Mouse (Mus musculus) urinary bladder, postnatal 14 days (tissue): ENCODE measurements around the gene Grb10.

Experiments used
- DNase-seq: peaks from one replicate; pipeline ENCODE4 v3.0.0; 2021; ENCODE audit warnings: low spot score

Grb10 gene

GRCm38 (mm10) chr11:12032831-12033230 is 5.7 kb downstream of the Grb10 start:
- no peak for DNase-seq

- no peak for DNase-seq
Observed at GRCm38 (mm10) chr11:12026638-12027037, 11.8 kb downstream of the Grb10 start.

- peak; percentile 76 for DNase-seq
Observed at GRCm38 (mm10) chr11:12025756-12026593, 12.5 kb downstream of the Grb10 start.

GRCm38 (mm10) chr11:12025392-12025755 is 13.1 kb downstream of the Grb10 start:
- DNase-seq, result no peak

GRCm38 (mm10) chr11:12023051-12023450 is 15.4 kb downstream of the Grb10 start:
- no peak for DNase-seq

- DNase-seq, result no peak
Observed at GRCm38 (mm10) chr11:12019651-12020050, 18.8 kb downstream of the Grb10 start.

GRCm38 (mm10) chr11:12018604-12019003 is 19.9 kb downstream of the Grb10 start:
- DNase-seq, result no peak

GRCm38 (mm10) chr11:12010084-12010483 is 28.4 kb downstream of the Grb10 start:
- no peak for DNase-seq

GRCm38 (mm10) chr11:12000293-12000910 is 38.1 kb downstream of the Grb10 start:
- DNase-seq, result no peak

- no peak for DNase-seq
Observed at GRCm38 (mm10) chr11:11998881-11999280, 39.6 kb downstream of the Grb10 start.

GRCm38 (mm10) chr11:11997045-11997444 is 41.4 kb downstream of the Grb10 start:
- DNase-seq, result no peak

GRCm38 (mm10) chr11:11995371-11995770 is 43.1 kb downstream of the Grb10 start:
- DNase-seq, result no peak

- DNase-seq, result no peak
Observed at GRCm38 (mm10) chr11:11993807-11994206, 44.7 kb downstream of the Grb10 start.

GRCm38 (mm10) chr11:11993183-11993582 is 45.3 kb downstream of the Grb10 start:
- no peak for DNase-seq

- no peak for DNase-seq
Observed at GRCm38 (mm10) chr11:11989850-11990249, 48.6 kb downstream of the Grb10 start.

GRCm38 (mm10) chr11:11987233-11987632 is 51.2 kb downstream of the Grb10 start:
- DNase-seq, result no peak

GRCm38 (mm10) chr11:11978611-11979197 is 59.8 kb downstream of the Grb10 start:
- no peak for DNase-seq

- peak; percentile 18 for DNase-seq
Observed at GRCm38 (mm10) chr11:11974591-11975255, 63.8 kb downstream of the Grb10 start.

- peak; percentile 77 for DNase-seq
Observed at GRCm38 (mm10) chr11:11973366-11974014, 65.0 kb downstream of the Grb10 start.

- no peak for DNase-seq
Observed at GRCm38 (mm10) chr11:11972401-11973110, 65.9 kb downstream of the Grb10 start.

GRCm38 (mm10) chr11:11970246-11970645 is 68.2 kb downstream of the Grb10 start:
- no peak for DNase-seq
